Mouse (Mus musculus) limb, embryonic 10.5 days (tissue): ENCODE measurements at regions not wholly inside any gene's neighbourhood (a gene's known extent, or its start where the extent isn't known, plus 50 kb on each side); places are given as distances from the start of the nearest gene placed in this dataset.
A peak's percentile ranks its signal among the peaks of the same experiment; 100 is the strongest.
"Not testable (repeated sequence)": the region's sequence is repeated elsewhere in the genome, so short reads cannot be mapped to it uniquely, and the experiment has no call there.

Experiments
- DNase-seq: peaks from one replicate; pipeline ENCODE4 v3.0.0-alpha.2; 2017; ENCODE audit warnings: low spot score
- H3K27ac ChIP-seq: fragments of 300-500 bp; sonication (generic); 2 replicates; pipeline ENCODE4 v1.5.1; 2016; ENCODE audit warnings: mild to moderate bottlenecking
- H3K27me3 ChIP-seq: fragments of 300-500 bp; sonication (generic); 2 replicates; pipeline ENCODE4 v1.6.1; 2016; ENCODE audit warnings: low read depth, mild to moderate bottlenecking; ENCODE audit not compliant: poor library complexity, severe bottlenecking
- H3K36me3 ChIP-seq: fragments of 300-500 bp; sonication (generic); 2 replicates; pipeline ENCODE4 v1.6.1; 2016; ENCODE audit warnings: mild to moderate bottlenecking, moderate library complexity
- H3K4me1 ChIP-seq: fragments of 300-500 bp; sonication (generic); 2 replicates; pipeline ENCODE4 v1.6.1; 2016
- H3K4me3 ChIP-seq: fragments of 300-500 bp; sonication (generic); 2 replicates; pipeline ENCODE4 v1.5.1; 2016; ENCODE audit warnings: mild to moderate bottlenecking, moderate library complexity
- H3K9me3 ChIP-seq: fragments of 300-500 bp; sonication (generic); replicated peaks from 2 replicates; pipeline ENCODE4 v1.6.1; 2016; ENCODE audit warnings: mild to moderate bottlenecking
- WGBS: fragments of 180-500 bp; shearing (Covaris S2); methylation state at CpG from one replicate; pipeline ENCODE4 v1.1.7; 2016; 5-methylcytosine and 5-hydroxymethylcytosine counted together

DNA sequence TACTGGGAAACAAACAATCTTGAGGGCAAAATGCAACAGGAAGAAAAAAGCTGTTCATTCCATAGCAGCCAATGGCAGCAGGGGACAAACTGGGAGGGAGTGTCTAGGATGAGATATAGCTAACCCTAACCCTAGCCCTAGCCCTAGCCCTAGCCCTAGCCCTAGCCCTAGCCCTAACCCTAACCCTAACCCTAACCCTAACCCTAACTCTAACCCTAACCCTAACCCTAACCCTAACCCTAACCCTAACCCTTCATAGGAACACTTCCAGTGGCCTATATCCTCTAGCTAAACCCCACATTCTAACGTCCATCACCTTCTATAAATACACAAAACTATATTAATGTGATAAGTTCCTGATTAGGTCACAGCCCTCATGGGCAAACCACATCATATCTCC, 567.4 kb downstream of the Isl1 start:
- H3K4me3 ChIP-seq, H3K9me3 ChIP-seq, H3K27me3 ChIP-seq, H3K36me3 ChIP-seq, H3K27ac ChIP-seq, DNase-seq, H3K4me1 ChIP-seq: not testable (repeated sequence)
- WGBS, result 89% methylated on average over 1 of the region's 1 CpGs

DNA sequence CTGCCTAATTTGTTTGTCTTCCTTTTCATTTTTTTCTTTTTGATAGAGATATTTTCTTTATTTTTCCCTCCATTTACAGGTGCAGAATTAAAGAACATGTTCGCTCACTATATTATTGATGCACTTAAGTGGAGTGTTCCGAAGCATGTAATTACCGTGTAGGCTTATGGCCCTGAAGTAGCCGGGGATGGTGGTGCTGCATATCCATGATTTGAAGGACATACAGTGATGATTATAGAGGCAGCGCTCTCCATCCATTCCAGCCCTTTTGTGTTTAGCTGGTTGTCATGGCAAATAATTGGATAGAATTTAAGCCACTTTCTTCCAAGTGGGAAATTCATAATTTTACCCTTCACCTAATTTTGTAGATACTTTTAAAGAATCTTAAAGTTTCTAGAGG, 581.5 kb downstream of the Isl1 start:
- no peaks in the 10 kb centered on the region for H3K36me3 ChIP-seq
- no peak for DNase-seq
- no peaks in the 10 kb centered on the region for H3K27me3 ChIP-seq
- no peak overlapping the region for H3K4me3 ChIP-seq
- no peaks in the 10 kb centered on the region for H3K4me1 ChIP-seq
- WGBS, result 91% methylated on average over 5 of the region's 5 CpGs
- no peak overlapping the region for H3K27ac ChIP-seq
- H3K9me3 ChIP-seq, result no peaks in the 10 kb centered on the region

DNA sequence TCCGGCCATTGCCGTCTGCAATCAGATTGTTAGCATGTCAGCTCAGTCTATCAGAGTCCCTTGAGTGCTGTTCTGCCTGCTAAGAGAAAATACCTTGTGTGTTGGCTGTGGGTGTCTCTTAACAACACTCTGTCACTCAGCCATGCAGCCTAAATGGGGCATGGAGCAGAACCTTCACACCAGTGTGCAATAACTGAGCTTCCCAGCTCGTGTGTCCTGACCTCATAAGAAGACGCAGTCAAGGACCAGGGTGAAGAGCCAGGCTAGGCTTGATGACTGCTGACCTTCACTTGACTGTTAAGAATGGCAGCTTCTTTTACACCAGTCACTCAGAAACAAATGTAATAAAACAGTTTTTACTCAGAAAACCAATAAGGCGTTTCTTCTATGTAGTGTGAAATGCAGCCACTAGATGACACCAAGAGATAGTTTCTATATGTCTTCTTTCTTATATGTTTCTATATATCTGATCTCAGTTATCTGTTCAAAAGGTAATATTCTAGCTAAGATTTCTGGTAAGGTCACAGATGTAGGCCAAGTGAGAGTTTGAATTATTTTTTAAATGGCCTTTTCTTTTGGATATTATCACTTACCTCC, 584.0 kb downstream of the Isl1 start:
- no peak overlapping the region for H3K4me3 ChIP-seq
- no peaks in the 10 kb centered on the region for H3K36me3 ChIP-seq
- no peaks in the 10 kb centered on the region for H3K4me1 ChIP-seq
- no peaks in the 10 kb centered on the region for H3K9me3 ChIP-seq
- WGBS, result 62% methylated on average over 5 of the region's 5 CpGs
- no peak for DNase-seq
- H3K27ac ChIP-seq, result no peak overlapping the region
- H3K27me3 ChIP-seq, result no peaks in the 10 kb centered on the region

DNA sequence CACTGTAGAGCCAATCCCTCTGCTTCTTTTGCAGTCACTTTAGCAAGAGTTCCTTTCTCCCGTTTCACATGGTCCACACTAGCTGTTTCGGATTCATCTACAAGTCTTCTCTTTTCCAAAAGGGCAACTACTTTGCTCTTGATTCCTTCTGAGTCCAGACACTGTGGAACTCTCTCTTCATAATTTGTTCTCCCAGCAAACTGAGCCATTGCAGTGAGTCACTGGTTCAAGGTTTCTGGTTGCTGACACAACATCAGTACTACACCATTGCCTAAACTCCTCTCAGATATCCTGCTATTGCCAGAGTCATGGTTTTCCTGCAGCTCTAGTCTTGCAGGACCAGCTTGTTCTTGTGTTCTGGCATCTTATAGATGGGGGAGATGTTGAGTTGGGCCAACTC, 590.2 kb downstream of the Isl1 start:
- 88% methylated on average over 2 of the region's 2 CpGs for WGBS
- no peak overlapping the region for H3K4me3 ChIP-seq
- H3K4me1 ChIP-seq, result peaks cover 5% of the 10 kb centered on the region; the same call in 1 of the 2 replicates
- DNase-seq, result no peak
- no peaks in the 10 kb centered on the region for H3K9me3 ChIP-seq
- H3K36me3 ChIP-seq, result no peaks in the 10 kb centered on the region
- H3K27me3 ChIP-seq, result no peaks in the 10 kb centered on the region
- no peak overlapping the region for H3K27ac ChIP-seq

DNA sequence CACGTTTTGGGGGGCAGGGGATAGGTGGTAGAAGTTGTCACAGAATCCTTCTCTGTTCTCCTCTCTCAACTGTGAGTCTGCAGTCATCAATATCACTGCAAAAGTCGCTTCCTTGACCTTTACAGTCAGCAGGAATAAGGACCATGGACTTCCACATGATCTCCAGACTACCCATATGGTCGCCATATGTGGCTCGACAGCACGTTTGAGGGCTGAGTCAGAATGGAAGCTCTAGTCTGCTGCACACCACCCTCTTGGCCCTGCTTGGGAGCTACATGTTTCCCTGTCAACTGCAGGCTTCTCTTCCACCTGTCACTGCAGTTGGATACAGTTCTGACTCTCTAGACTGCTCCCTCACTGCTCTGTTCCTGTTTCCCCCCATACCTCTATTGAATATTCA, 590.6 kb downstream of the Isl1 start:
- Histone ChIP-seq H3K27me3 (no peaks in the 10 kb centered on the region), H3K4me3 (no peak overlapping the region), H3K9me3 (no peaks in the 10 kb centered on the region), H3K27ac (no peak overlapping the region), H3K4me1 (peaks cover 5% of the 10 kb centered on the region; the same call in 1 of the 2 replicates), H3K36me3 (no peaks in the 10 kb centered on the region)
- peak; percentile 57 for DNase-seq
- WGBS, result 45% methylated on average over 5 of the region's 5 CpGs

DNA sequence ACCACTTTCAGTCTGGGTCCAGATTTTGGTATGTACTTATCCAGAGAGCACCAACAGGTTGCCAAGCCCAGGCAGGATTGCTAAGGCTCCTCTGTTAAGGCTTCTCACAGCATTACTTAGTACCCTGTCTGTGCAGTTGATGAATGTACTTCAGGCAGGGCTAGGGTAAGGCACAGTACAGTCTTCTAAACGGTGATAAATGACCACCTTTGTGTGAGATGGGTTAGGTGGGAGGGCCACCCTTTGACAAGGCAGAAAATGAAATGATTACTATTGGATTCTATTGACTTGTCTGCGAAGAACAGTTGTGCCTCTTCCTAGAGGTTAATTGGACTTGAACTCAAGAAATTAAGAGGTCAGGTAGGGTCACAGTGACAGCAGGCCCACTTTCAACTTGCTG, 594.4 kb upstream of the Itga1 start:
- Histone ChIP-seq H3K27ac (no peak overlapping the region), H3K9me3 (no peaks in the 10 kb centered on the region), H3K36me3 (no peaks in the 10 kb centered on the region), H3K27me3 (no peaks in the 10 kb centered on the region), H3K4me1 (0 out of 2 replicates have a peak, but pooled peaks cover 2% of the 10 kb centered on the region), H3K4me3 (no peak overlapping the region)
- DNase-seq, result no peak
- WGBS, result 10% methylated on average over 2 of the region's 2 CpGs

DNA sequence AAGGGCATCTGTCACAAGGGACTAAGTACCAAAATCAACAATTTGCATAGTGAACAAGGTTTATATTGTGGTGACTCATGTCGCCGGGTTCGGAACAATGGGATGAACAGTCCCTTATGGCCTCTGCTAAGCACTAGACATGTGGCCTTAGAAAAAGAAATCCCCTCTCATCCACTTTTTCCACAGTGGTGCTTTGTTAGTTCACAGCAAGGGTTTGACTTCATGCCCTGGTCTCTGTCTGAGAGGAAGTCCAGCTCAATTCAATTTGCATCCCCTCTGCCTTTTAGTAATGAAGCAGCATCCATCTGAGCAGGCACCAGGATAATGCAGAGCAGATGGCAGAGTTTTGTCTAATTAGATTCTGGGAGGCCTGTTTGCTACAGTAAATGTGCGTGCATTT, 585.7 kb upstream of the Itga1 start:
- no peaks in the 10 kb centered on the region for H3K27me3 ChIP-seq
- DNase-seq, result peak; percentile 35
- H3K36me3 ChIP-seq, result no peaks in the 10 kb centered on the region
- WGBS, result 40% methylated on average over 4 of the region's 4 CpGs
- H3K4me1 ChIP-seq, result peaks cover 7% of the 10 kb centered on the region
- no peak overlapping the region for H3K4me3 ChIP-seq
- H3K9me3 ChIP-seq, result no peaks in the 10 kb centered on the region
- no peak overlapping the region for H3K27ac ChIP-seq

DNA sequence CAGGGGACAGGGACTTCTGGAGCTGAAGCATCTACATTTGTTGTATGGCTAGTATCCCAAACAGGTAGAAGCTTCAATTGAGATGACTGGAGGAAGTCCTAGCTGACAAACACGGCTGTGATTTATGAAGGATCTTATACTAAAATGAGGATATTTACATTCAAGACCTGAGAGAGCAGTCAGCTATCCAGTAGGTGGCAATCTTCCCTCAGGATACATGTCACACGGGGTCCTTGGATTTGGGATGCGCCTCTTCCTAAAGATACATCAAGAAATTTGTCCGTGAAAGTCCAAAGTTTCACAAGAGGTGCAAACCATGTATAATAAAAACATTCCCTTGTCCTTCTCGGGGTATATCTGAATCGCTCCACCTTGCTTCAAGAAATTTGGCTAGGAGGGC, 577.8 kb upstream of the Itga1 start:
- Histone ChIP-seq H3K9me3 (no peaks in the 10 kb centered on the region), H3K27me3 (0 out of 2 replicates have a peak, but pooled peaks cover 6% of the 10 kb centered on the region), H3K4me1 (peaks cover 5% of the 10 kb centered on the region), H3K4me3 (no peak overlapping the region), H3K36me3 (no peaks in the 10 kb centered on the region), H3K27ac (no peak overlapping the region)
- 50% methylated on average over 6 of the region's 6 CpGs for WGBS
- DNase-seq, result no peak

DNA sequence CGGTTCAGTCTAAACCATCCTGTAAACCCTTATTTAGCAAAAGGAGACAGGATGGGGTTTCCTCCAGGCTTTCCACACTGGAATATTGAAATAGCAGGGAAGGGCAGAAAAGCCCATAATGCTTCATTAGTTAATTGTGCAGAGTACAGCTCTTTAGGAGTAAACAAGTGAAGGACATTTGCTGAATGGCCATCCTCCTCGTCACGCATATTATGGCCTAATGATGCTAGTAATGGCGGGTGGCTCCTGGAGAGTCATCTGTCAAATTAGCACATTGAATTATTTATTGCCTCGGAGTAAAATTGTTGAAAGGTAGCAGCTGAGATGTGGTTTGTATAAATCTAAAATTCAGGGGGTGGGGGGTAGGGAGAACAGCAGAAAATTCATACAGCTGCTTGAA, 575.1 kb upstream of the Itga1 start:
- Histone ChIP-seq H3K36me3 (no peaks in the 10 kb centered on the region), H3K4me1 (peaks cover 12% of the 10 kb centered on the region), H3K27ac (no peak overlapping the region), H3K27me3 (0 out of 2 replicates have a peak, but pooled peaks cover 6% of the 10 kb centered on the region), H3K9me3 (no peaks in the 10 kb centered on the region), H3K4me3 (no peak overlapping the region)
- 44% methylated on average over 5 of the region's 5 CpGs for WGBS
- no peak for DNase-seq

DNA sequence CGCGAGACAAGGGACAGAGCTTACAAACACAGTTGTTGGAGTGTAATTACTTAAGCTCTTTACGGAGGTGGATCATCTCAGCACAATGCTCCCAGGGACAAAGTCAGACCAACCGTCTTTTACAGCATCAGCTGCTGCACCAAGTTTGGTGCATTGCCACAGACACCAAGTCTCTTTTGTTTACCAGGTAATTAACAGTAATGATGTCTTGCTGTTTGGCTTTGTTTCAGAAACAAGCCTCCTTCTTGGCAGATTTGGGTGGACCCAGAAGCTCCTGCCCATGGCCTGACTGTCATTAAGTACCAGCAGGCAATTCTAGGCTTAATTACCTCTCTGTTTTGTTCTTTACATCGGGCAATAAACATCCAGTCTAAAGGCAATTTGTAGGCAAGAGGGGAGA, 572.0 kb upstream of the Itga1 start:
- 15% methylated on average over 5 of the region's 5 CpGs for WGBS

DNA sequence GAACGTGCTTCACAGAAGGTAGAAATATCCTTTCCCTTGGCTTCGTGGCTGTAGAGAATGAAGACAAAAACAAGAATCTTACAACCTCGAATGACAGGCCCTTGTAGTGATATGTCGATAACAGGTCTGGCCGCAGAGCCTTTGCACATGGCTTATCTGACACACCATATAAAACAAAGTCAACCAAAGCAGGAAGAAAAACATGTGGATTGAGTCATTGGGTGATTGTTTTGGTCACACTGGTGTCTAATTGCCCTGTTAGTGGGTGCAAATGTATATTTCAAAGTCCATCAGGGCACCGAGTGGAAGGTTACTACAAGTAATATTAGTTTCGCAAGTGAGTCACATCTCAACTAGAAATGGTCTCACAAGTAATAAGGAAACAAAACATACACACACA, 569.9 kb upstream of the Itga1 start:
- Histone ChIP-seq H3K27me3 (no peaks in the 10 kb centered on the region), H3K36me3 (no peaks in the 10 kb centered on the region), H3K9me3 (no peaks in the 10 kb centered on the region), H3K4me3 (no peak overlapping the region), H3K27ac (no peak overlapping the region), H3K4me1 (peaks cover 12% of the 10 kb centered on the region; the same call in 1 of the 2 replicates)
- no peak for DNase-seq
- WGBS, result 71% methylated on average over 7 of the region's 7 CpGs

More for the DNA sequence above, 572.0 kb upstream of the Itga1 start:
- H3K9me3 ChIP-seq, result no peaks in the 10 kb centered on the region
- H3K4me1 ChIP-seq, result peaks cover 16% of the 10 kb centered on the region
- H3K27ac ChIP-seq, result no peak overlapping the region
- no peak for DNase-seq
- H3K36me3 ChIP-seq, result no peaks in the 10 kb centered on the region
- H3K4me3 ChIP-seq, result no peak overlapping the region
- H3K27me3 ChIP-seq, result 0 out of 2 replicates have a peak, but pooled peaks cover 5% of the 10 kb centered on the region

DNA sequence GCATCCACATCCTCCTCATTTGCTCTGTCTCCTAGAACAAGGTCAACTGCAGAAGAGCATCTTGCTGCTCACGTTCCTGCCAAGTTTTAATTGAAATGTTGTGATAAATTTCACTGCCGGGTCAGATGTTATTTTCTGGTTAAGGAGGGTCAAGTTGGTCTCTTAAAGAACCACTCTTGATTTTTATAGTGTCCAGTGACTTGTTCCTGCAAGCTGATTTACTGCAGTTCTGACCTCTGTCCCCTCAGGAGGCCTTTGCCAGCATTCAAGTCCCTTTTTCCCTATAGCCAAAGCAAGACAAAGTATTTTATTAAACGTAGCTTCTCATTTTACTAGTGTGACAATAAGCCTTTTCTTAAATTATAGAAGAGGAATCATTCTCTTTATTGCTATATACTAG, 567.8 kb upstream of the Itga1 start:
- Histone ChIP-seq H3K4me3 (no peak overlapping the region), H3K4me1 (peaks cover 12% of the 10 kb centered on the region; the same call in 1 of the 2 replicates), H3K27me3 (no peaks in the 10 kb centered on the region), H3K36me3 (no peaks in the 10 kb centered on the region), H3K27ac (no peak overlapping the region), H3K9me3 (no peaks in the 10 kb centered on the region)
- 22% methylated on average over 3 of the region's 3 CpGs for WGBS
- DNase-seq, result no peak

DNA sequence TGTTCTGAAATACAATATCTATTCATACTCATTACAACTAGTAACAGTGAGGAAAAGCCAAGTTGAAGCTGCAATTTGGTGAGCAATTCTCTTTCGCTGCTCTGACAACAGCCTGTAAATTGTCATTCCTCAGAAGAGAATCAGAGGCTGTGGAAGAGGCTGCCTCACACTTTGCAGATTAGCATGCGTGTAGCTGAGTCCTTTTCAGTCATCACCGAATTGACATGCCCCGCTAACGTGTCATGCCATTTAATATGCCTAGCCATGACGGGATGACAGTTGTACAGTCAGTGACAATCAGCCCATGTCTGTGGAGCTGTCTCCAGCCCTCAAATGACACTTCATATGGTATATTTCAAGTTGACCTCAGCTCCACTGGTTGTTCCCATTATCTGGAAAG, 553.4 kb upstream of the Itga1 start:
- Histone ChIP-seq H3K9me3 (no peaks in the 10 kb centered on the region), H3K4me1 (no peaks in the 10 kb centered on the region), H3K36me3 (no peaks in the 10 kb centered on the region), H3K27ac (no peak overlapping the region), H3K4me3 (no peak overlapping the region), H3K27me3 (no peaks in the 10 kb centered on the region)
- WGBS, result 89% methylated on average over 6 of the region's 6 CpGs
- no peak for DNase-seq

DNA sequence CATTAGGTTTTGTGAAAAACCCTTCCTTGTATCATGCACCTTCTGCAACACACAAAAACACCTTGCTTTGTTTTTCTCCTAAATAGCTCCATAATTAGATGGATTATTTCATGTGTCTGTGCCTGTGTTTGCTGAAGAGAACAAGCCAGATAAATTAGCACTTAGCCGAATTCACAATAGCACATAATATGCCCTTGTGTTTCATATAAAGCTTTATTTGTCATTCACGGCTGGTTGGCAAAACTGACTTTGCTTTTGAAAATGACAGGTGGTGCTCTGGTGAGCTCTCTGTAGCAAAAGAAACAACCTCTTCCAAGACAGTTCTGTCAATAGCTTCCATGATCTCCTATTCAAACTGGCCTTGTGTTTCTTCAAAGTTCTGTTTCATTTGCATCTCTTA, 551.2 kb upstream of the Itga1 start:
- 84% methylated on average over 2 of the region's 2 CpGs for WGBS

More for the DNA sequence above, 551.2 kb upstream of the Itga1 start:
- no peaks in the 10 kb centered on the region for H3K36me3 ChIP-seq
- H3K9me3 ChIP-seq, result no peaks in the 10 kb centered on the region
- no peak overlapping the region for H3K27ac ChIP-seq
- no peak for DNase-seq
- H3K4me1 ChIP-seq, result no peaks in the 10 kb centered on the region
- H3K27me3 ChIP-seq, result no peaks in the 10 kb centered on the region
- no peak overlapping the region for H3K4me3 ChIP-seq
